Mouse (Mus musculus) left cerebral cortex, postnatal 14 days (tissue): ENCODE results near the gene Mycl. TPM values are rescaled to one million over a fixed set of nuclear protein-coding genes. Genes with fewer than 3 reads are reported as not detected.
A peak's percentile ranks its signal among the peaks of the same experiment; 100 is the strongest.

ENCODE experiments used
- DNase-seq, 2 experiments: peaks; one replicate each; pipeline ENCODE4 v3.0.0; 2021 to 2022; ENCODE audit warnings: low spot score in 2 of 2, mixed read lengths in 1 of 2
- intact Hi-C: fragments of 180-260 bp; cut with DNase I; formaldehyde crosslinking; loops from one replicate; pipeline ENCODE4 v1.15.1; 2025
- long read RNA-seq, 2 experiments: library from polyadenylated mRNA; stranded (forward); transcript quantifications; one replicate each; pipeline ENCODE4 v2.0.0; 2021
- total RNA-seq, 2 experiments: library from RNA; stranded (reverse); gene quantifications; 2 replicates each; pipeline ENCODE4 v1.2.3; 2021

Mycl gene
- total RNA-seq = 10 to 100 TPM; 20.6 to 23.4 TPM
- long read RNA-seq, experiment 1, transcript Mycl-201 (2 exons, 3,501 nt) = major isoform, 44 of 60 reads
- long read RNA-seq, experiment 1, transcript Mycl-202 (3 exons, 3,293 nt) = minor isoform, 12 of 60 reads
- long read RNA-seq, experiment 1, partial matches to known transcripts = 2 of 60 reads
- long read RNA-seq, experiment 1, other reads (novel, unspliced or antisense) = 1 of 60 reads
- long read RNA-seq, experiment 2, transcript Mycl-202 (3 exons, 3,293 nt) = minor isoform, 13 of 49 reads
- long read RNA-seq, experiment 2, transcript Mycl-201 (2 exons, 3,501 nt) = major isoform, 31 of 49 reads
- long read RNA-seq, experiment 2, partial matches to known transcripts = 4 of 49 reads
- long read RNA-seq, experiment 2, other reads (novel, unspliced or antisense) = 1 of 49 reads

GRCm38 (mm10) chr4:122995404-122996220 is at the start of gene Mycl:
Gene Mycl, plus strand, starts transcription at chr4:122995652.
- intact Hi-C loops = loop anchor here (1.0 to 10.0 kb wide), 3 partner anchors 57 to 259 kb away; no protein-coding TSS in a partner anchor
- peak; percentile 80 to 90 for DNase-seq

- intact Hi-C loops = no loop called here
- DNase-seq = no peak
These were observed 48.2 kb upstream of the Mycl start for GRCm38 (mm10) chr4:122947223-122947622.

- DNase-seq = no peak
- intact Hi-C loops = no loop called here
These were observed 46.4 kb upstream of the Mycl start for GRCm38 (mm10) chr4:122949096-122949495.

- DNase-seq = no peak
- intact Hi-C loops = no loop called here
These were observed 40.6 kb upstream of the Mycl start for GRCm38 (mm10) chr4:122954680-122955411.

GRCm38 (mm10) chr4:122955412-122956136 is 39.9 kb upstream of the Mycl start:
- peak; percentile 89 to 91 for DNase-seq
- intact Hi-C loops = no loop called here

- intact Hi-C loops = no loop called here
- no peak for DNase-seq
These were observed 39.2 kb upstream of the Mycl start for GRCm38 (mm10) chr4:122956301-122956700.

GRCm38 (mm10) chr4:122958491-122959031 is 36.9 kb upstream of the Mycl start:
- DNase-seq = peak; percentile 65 to 86
- intact Hi-C loops = no loop called here

- DNase-seq = no peak
- intact Hi-C loops = no loop called here
These were observed 35.6 kb upstream of the Mycl start for GRCm38 (mm10) chr4:122959816-122960215.

GRCm38 (mm10) chr4:122960321-122961099 is 34.9 kb upstream of the Mycl start:
- intact Hi-C loops = no loop called here
- DNase-seq = no peak

- intact Hi-C loops = no loop called here
- DNase-seq = peak; percentile 61 to 82
These were observed 34.3 kb upstream of the Mycl start, which contains the start of gene Mfsd2a for GRCm38 (mm10) chr4:122961100-122961567. Gene Mfsd2a, minus strand, starts transcription at chr4:122961188.

- no peak for DNase-seq
- intact Hi-C loops = no loop called here
These were observed 33.9 kb upstream of the Mycl start for GRCm38 (mm10) chr4:122961589-122961988.

- intact Hi-C loops = no loop called here
These were observed 32.7 kb upstream of the Mycl start for GRCm38 (mm10) chr4:122962751-122963150.

GRCm38 (mm10) chr4:122968106-122968505 is 27.3 kb upstream of the Mycl start:
- intact Hi-C loops = no loop called here
- no peak for DNase-seq

More at GRCm38 (mm10) chr4:122962751-122963150, 32.7 kb upstream of the Mycl start:
- DNase-seq = no peak

GRCm38 (mm10) chr4:122971191-122971590 is 24.3 kb upstream of the Mycl start:
- DNase-seq = no peak
- intact Hi-C loops = no loop called here

GRCm38 (mm10) chr4:122971646-122972045 is 23.8 kb upstream of the Mycl start:
- DNase-seq = no peak
- intact Hi-C loops = no loop called here

GRCm38 (mm10) chr4:122972056-122972455 is 23.4 kb upstream of the Mycl start:
- DNase-seq = no peak
- intact Hi-C loops = no loop called here

- intact Hi-C loops = no loop called here
These were observed 20.4 kb upstream of the Mycl start for GRCm38 (mm10) chr4:122974976-122975520.

GRCm38 (mm10) chr4:122976885-122977284 is 18.6 kb upstream of the Mycl start:
- intact Hi-C loops = no loop called here

More at GRCm38 (mm10) chr4:122974976-122975520, 20.4 kb upstream of the Mycl start:
- DNase-seq = no peak

More at GRCm38 (mm10) chr4:122976885-122977284, 18.6 kb upstream of the Mycl start:
- no peak for DNase-seq
